Mouse (Mus musculus) lung, postnatal 0 days (tissue): ENCODE results near the gene 1700029I15Rik.

ENCODE experiments used
- CTCF ChIP-seq: IDR thresholded peaks from 2 replicates; pipeline ENCODE4 v1.5.1; 2016; ENCODE audit warnings: antibody characterized with exemption, mild to moderate bottlenecking
- EP300 ChIP-seq: IDR thresholded peaks from 2 replicates; pipeline ENCODE4 v1.6.1; 2016; ENCODE audit warnings: antibody characterized with exemption, mild to moderate bottlenecking, control low read depth

- TF ChIP-seq CTCF (no peak), EP300 (no peak)
Measured at GRCm38 (mm10) chr2:92377320-92377719, 5.0 kb upstream of the 1700029I15Rik start.
